Mouse (Mus musculus) heart, postnatal 0 days (tissue): ENCODE data around the gene Myh10.

ENCODE experiments used
- CTCF ChIP-seq: IDR thresholded peaks from 2 replicates; pipeline ENCODE4 v1.5.1; 2016; ENCODE audit warnings: antibody characterized with exemption, control low read depth, low read depth
- EP300 ChIP-seq: IDR thresholded peaks from 2 replicates; pipeline ENCODE4 v1.6.1; 2016; ENCODE audit warnings: antibody characterized with exemption, low read depth

DNA sequence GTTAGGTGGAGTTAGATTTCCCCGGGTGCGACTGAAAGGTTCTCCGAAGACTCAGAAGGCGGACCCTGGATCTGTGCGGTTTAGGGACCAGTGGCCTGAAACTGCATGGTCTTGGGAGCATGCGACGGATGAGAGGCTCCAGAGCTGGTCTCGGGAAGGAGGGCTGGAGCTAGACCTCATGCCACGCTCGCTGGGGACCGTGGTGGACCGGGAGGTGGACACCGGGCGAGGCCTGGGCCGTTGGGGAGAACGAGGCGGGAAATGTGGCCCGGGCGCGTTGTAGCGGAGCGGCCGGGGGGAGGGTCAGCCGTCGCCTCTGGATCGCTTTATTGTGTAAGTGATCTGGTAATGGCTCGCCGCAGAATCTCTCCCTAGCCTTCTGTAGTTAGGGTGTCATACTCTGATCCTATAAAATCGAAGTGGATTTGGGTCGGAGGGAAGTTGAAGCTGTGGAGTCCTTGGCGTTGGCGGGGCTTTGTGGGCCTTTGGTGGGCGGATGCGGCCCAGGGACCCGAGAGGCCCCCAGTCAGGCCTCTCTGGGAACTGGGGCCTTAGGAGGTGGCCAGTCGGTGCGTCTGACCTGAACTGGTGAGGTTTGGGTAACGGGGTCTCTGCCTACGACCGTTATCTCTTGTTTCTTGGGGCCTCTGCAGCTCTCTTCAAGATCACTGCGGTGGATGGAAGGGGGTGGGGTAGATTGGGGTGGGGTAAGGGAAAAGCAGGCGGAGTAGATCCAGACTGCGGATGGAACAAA, 1.5 kb downstream of the Myh10 start:
- TF ChIP-seq EP300, result no peak
- TF ChIP-seq CTCF, result no peak
